Comparison of ENCODE assay signal across 12 mouse cellular contexts in the genomic region with DNA sequence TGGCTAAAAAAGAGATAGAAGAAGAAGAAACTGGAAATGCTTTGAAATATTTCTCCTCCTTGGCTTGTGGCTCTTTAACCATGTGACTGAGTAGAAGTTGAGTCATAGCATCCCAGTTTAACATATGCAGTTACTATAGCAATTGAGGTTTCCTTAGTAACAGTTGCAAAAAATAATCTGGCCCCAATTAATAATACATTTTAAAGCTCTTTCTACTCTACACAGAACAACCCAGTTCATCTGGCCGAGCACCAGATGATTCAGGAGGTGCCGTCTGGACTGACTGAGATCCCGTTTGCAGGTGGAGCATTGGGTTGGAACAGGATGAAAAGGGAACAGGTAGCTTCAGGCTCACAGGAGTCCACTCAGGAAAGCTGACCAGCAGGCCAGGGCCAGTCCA.
DNase-seq lines count a peak whose midpoint lies in the region; ATAC-seq lines count a peak whose summit lies in the region.
"Had no signal": no experiment of that assay in that cellular context is flagged by ENCODE, and none has a peak within 500 bp of the region (broad histone marks: within the 10 kb centered on the region; RNA-seq: fewer than 3 reads in every experiment).

No protein-coding gene starts in this region.

- no peak overlapping the region for H3K9ac ChIP-seq in forebrain, embryonic 15.5 days (replicated peaks)
- H3K9ac ChIP-seq in forebrain, embryonic 12.5 days, result no peak overlapping the region
- H3K9ac ChIP-seq: neural tube, embryonic 13.5 days had no signal

- peak; percentile 19 for DNase-seq in 416B (ENCODE audit: low read depth)
- peak; percentile 22 to 28 for DNase-seq in frontal cortex, postnatal 25 days (ENCODE audit: low spot score in 2 of 2)
- DNase-seq in left cerebral cortex, postnatal 25 days (ENCODE audit: low spot score in 2 of 2), result peak; percentile 58 to 77
- DNase-seq in lung, postnatal 10 days, result no peak
- DNase-seq in gastrocnemius, postnatal 4 days (ENCODE audit: low spot score in 2 of 2), result no peak
- no peak for DNase-seq in c-Kit-positive CD71-positive TER-119-positive erythroid progenitor cells, embryonic 14.5 days (ENCODE audit: low spot score)
- DNase-seq: adrenal gland, postnatal 25 days; B cell, adult 2 months; kidney, postnatal 4 days had no signal

- peaks cover 4% of the 10 kb centered on the region; the same call in 1 of the 2 replicates for H3K36me3 ChIP-seq in forebrain, embryonic 15.5 days
- H3K36me3 ChIP-seq in forebrain, embryonic 12.5 days (replicated peaks), result no peaks in the 10 kb centered on the region; the same call in none of the 2 replicates

- intact Hi-C loops in left cerebral cortex, postnatal 25 days (cut with DNase I), result no loop called here

- peak; percentile 71 for ATAC-seq in forebrain, embryonic 15.5 days (replicated peaks)
- no peak for ATAC-seq in forebrain, embryonic 12.5 days (ENCODE audit: low FRiP score)

- peaks cover 15% of the 10 kb centered on the region for H3K4me1 ChIP-seq in forebrain, embryonic 15.5 days
- peaks cover 9% of the 10 kb centered on the region; the same call in 1 of the 2 replicates for H3K4me1 ChIP-seq in forebrain, embryonic 12.5 days

- peak overlapping the region; percentile 73 for H3K27ac ChIP-seq in forebrain, embryonic 15.5 days (replicated peaks)
- no peak overlapping the region for H3K27ac ChIP-seq in forebrain, embryonic 12.5 days
- H3K27ac ChIP-seq: neural tube, embryonic 13.5 days had no signal

- no peaks in the 10 kb centered on the region for H3K9me3 ChIP-seq in forebrain, embryonic 15.5 days
- H3K9me3 ChIP-seq in forebrain, embryonic 12.5 days, result no peaks in the 10 kb centered on the region
- H3K9me3 ChIP-seq: neural tube, embryonic 13.5 days had no signal

- no peaks in the 10 kb centered on the region for H3K27me3 ChIP-seq in forebrain, embryonic 15.5 days
- no peaks in the 10 kb centered on the region for H3K27me3 ChIP-seq in forebrain, embryonic 12.5 days
- H3K27me3 ChIP-seq: neural tube, embryonic 13.5 days had no signal

- WGBS in forebrain, embryonic 15.5 days, result 48% methylated on average over 3 of the region's 3 CpGs
- WGBS in forebrain, embryonic 12.5 days, result 75% methylated on average over 3 of the region's 3 CpGs

- H3K4me2 ChIP-seq in forebrain, embryonic 15.5 days (replicated peaks), result no peak overlapping the region
- no peak overlapping the region for H3K4me2 ChIP-seq in forebrain, embryonic 12.5 days
- H3K4me2 ChIP-seq: neural tube, embryonic 13.5 days had no signal

- no peak overlapping the region for H3K4me3 ChIP-seq in forebrain, embryonic 15.5 days
- no peak overlapping the region for H3K4me3 ChIP-seq in forebrain, embryonic 12.5 days (replicated peaks)
- H3K4me3 ChIP-seq: neural tube, embryonic 13.5 days had no signal

Comparison
In these comparisons a context has a peak if more than half of its experiments do, and no peak if none do; other contexts are left out.
1. DNase-seq: peak in 416B (single experiment), frontal cortex, postnatal 25 days (2 of 2) and left cerebral cortex, postnatal 25 days (2 of 2); none in lung, postnatal 10 days (single experiment), gastrocnemius, postnatal 4 days (0 of 2) and c-Kit-positive CD71-positive TER-119-positive erythroid progenitor cells, embryonic 14.5 days (single experiment).